Mouse (Mus musculus) forebrain, embryonic 13.5 days (tissue): ENCODE data around the gene Nrxn2. TPM values are rescaled to one million over a fixed set of nuclear protein-coding genes. Genes with fewer than 3 reads are reported as not detected.

Source experiments
- ATAC-seq: fragments of 200-750 bp; cut with Nextera tagmentation; 2 replicates; pipeline ENCODE4 v1.8.0; 2017
- H3K27ac ChIP-seq: fragments of 300-500 bp; sonication (generic); 2 replicates; pipeline ENCODE4 v1.5.1; 2015; ENCODE audit warnings: inconsistent platforms, mild to moderate bottlenecking, moderate library complexity
- H3K27me3 ChIP-seq: fragments of 300-500 bp; sonication (generic); 2 replicates; pipeline ENCODE4 v1.6.1; 2015; ENCODE audit warnings: mild to moderate bottlenecking, inconsistent platforms
- H3K36me3 ChIP-seq: fragments of 300-500 bp; sonication (generic); 2 replicates; pipeline ENCODE4 v1.6.1; 2015; ENCODE audit warnings: mild to moderate bottlenecking, inconsistent platforms; ENCODE audit not compliant: poor library complexity, severe bottlenecking
- H3K4me1 ChIP-seq: fragments of 300-500 bp; sonication (generic); 2 replicates; pipeline ENCODE4 v1.6.1; 2015; ENCODE audit warnings: inconsistent platforms
- H3K4me2 ChIP-seq: fragments of 300-500 bp; sonication (generic); 2 replicates; pipeline ENCODE4 v1.6.1; 2015; ENCODE audit warnings: inconsistent platforms, mild to moderate bottlenecking, moderate library complexity
- H3K4me3 ChIP-seq: fragments of 300-500 bp; sonication (generic); 2 replicates; pipeline ENCODE4 v1.5.1; 2015; ENCODE audit warnings: mild to moderate bottlenecking, inconsistent platforms
- H3K9ac ChIP-seq: fragments of 300-500 bp; sonication (generic); 2 replicates; pipeline ENCODE4 v1.6.1; 2015; ENCODE audit warnings: mild to moderate bottlenecking, inconsistent platforms
- H3K9me3 ChIP-seq: fragments of 300-500 bp; sonication (generic); replicated peaks from 2 replicates; pipeline ENCODE4 v1.6.1; 2016; ENCODE audit warnings: inconsistent platforms
- WGBS: fragments of 180-500 bp; shearing (Covaris S2); methylation state at CpG from one replicate; pipeline ENCODE4 v1.1.7; 2015; 5-methylcytosine and 5-hydroxymethylcytosine counted together
- polyA plus RNA-seq: library from polyadenylated mRNA; unstranded; fragments of >200 nt; fragmentation: Nextera tagmentation; extraction: Ambion mirVana; gene quantifications from 2 replicates; pipeline ENCODE4 v1.2.1, GENCODE M21; 2015

The Nrxn2 gene
- polyA plus RNA-seq, 1 experiment from 2014 or later: 16.9 TPM

GRCm38 (mm10) chr19:6518601-6519000 lies 100.1 kb downstream of the Nrxn2 start:
- 17% methylated on average over 5 of the region's 5 CpGs for WGBS
- ATAC-seq: peak; percentile 76
- H3K27me3 ChIP-seq: no peaks in the 10 kb centered on the region
- peaks cover 42% of the 10 kb centered on the region for H3K4me1 ChIP-seq
- peak overlapping the region; percentile 37 for H3K4me2 ChIP-seq
- peaks cover 92% of the 10 kb centered on the region for H3K36me3 ChIP-seq
- H3K4me3 ChIP-seq: no peak overlapping the region
- 0 out of 2 replicates have a peak overlapping the region, but pooled peaks have one; percentile 34 for H3K9ac ChIP-seq
- H3K9me3 ChIP-seq: no peaks in the 10 kb centered on the region
- H3K27ac ChIP-seq: peak overlapping the region; percentile 89

- 60% methylated on average over 2 of the region's 2 CpGs for WGBS
- H3K27ac ChIP-seq: peak overlapping the region; percentile 89
- H3K36me3 ChIP-seq: peaks cover 92% of the 10 kb centered on the region
- peak overlapping the region; percentile 37 for H3K4me2 ChIP-seq
- peaks cover 35% of the 10 kb centered on the region for H3K4me1 ChIP-seq
- H3K27me3 ChIP-seq: no peaks in the 10 kb centered on the region
- no peak overlapping the region for H3K9ac ChIP-seq
- no peak overlapping the region for H3K4me3 ChIP-seq
- peak; percentile 41 for ATAC-seq
- H3K9me3 ChIP-seq: no peaks in the 10 kb centered on the region
These were observed 101.0 kb downstream of the Nrxn2 start for GRCm38 (mm10) chr19:6519483-6519882.

GRCm38 (mm10) chr19:6521630-6522029 lies 103.1 kb downstream of the Nrxn2 start:
- H3K4me2 ChIP-seq: no peak overlapping the region
- no peaks in the 10 kb centered on the region for H3K27me3 ChIP-seq
- H3K4me3 ChIP-seq: no peak overlapping the region
- peaks cover 84% of the 10 kb centered on the region for H3K36me3 ChIP-seq
- no peak overlapping the region for H3K9ac ChIP-seq
- peaks cover 31% of the 10 kb centered on the region for H3K4me1 ChIP-seq
- no peaks in the 10 kb centered on the region for H3K9me3 ChIP-seq
- ATAC-seq: no peak
- WGBS: 94% methylated on average over 3 of the region's 3 CpGs
- no peak overlapping the region for H3K27ac ChIP-seq

GRCm38 (mm10) chr19:6522289-6522688 lies 103.8 kb downstream of the Nrxn2 start:
- H3K9me3 ChIP-seq: no peaks in the 10 kb centered on the region
- WGBS: 94% methylated on average over 14 of the region's 14 CpGs
- no peak overlapping the region for H3K9ac ChIP-seq
- H3K4me2 ChIP-seq: no peak overlapping the region
- no peak overlapping the region for H3K27ac ChIP-seq
- H3K4me3 ChIP-seq: no peak overlapping the region
- H3K4me1 ChIP-seq: peaks cover 29% of the 10 kb centered on the region
- H3K36me3 ChIP-seq: peaks cover 83% of the 10 kb centered on the region
- no peaks in the 10 kb centered on the region for H3K27me3 ChIP-seq
- no peak for ATAC-seq

- Histone ChIP-seq H3K27me3 (no peaks in the 10 kb centered on the region), H3K4me3 (no peak overlapping the region), H3K4me1 (peaks cover 21% of the 10 kb centered on the region), H3K9me3 (no peaks in the 10 kb centered on the region), H3K9ac (no peak overlapping the region), H3K36me3 (peaks cover 73% of the 10 kb centered on the region), H3K27ac (no peak overlapping the region), H3K4me2 (no peak overlapping the region)
- 82% methylated on average over 4 of the region's 4 CpGs for WGBS
- ATAC-seq: no peak
These were observed 106.5 kb downstream of the Nrxn2 start for GRCm38 (mm10) chr19:6525023-6525422.

GRCm38 (mm10) chr19:6526010-6526409 lies 107.5 kb downstream of the Nrxn2 start:
- Histone ChIP-seq H3K4me1 (peaks cover 27% of the 10 kb centered on the region), H3K36me3 (peaks cover 63% of the 10 kb centered on the region), H3K4me2 (no peak overlapping the region), H3K27ac (no peak overlapping the region), H3K27me3 (no peaks in the 10 kb centered on the region), H3K9me3 (no peaks in the 10 kb centered on the region), H3K4me3 (no peak overlapping the region), H3K9ac (no peak overlapping the region)
- WGBS: 95% methylated on average over 9 of the region's 9 CpGs
- no peak for ATAC-seq

GRCm38 (mm10) chr19:6527439-6527838 lies 108.9 kb downstream of the Nrxn2 start:
- no peak for ATAC-seq
- H3K27ac ChIP-seq: no peak overlapping the region

GRCm38 (mm10) chr19:6527839-6528531 lies 109.5 kb downstream of the Nrxn2 start:
- no peak for ATAC-seq
- H3K36me3 ChIP-seq: peaks cover 43% of the 10 kb centered on the region

More at GRCm38 (mm10) chr19:6527439-6527838, 108.9 kb downstream of the Nrxn2 start:
- Histone ChIP-seq H3K9me3 (no peaks in the 10 kb centered on the region), H3K36me3 (peaks cover 48% of the 10 kb centered on the region), H3K9ac (no peak overlapping the region), H3K4me2 (no peak overlapping the region), H3K27me3 (no peaks in the 10 kb centered on the region), H3K4me1 (peaks cover 41% of the 10 kb centered on the region), H3K4me3 (no peak overlapping the region)
- 94% methylated on average over 3 of the region's 3 CpGs for WGBS

GRCm38 (mm10) chr19:6529265-6529985 lies 110.9 kb downstream of the Nrxn2 start:
- no peak overlapping the region for H3K9ac ChIP-seq
- no peaks in the 10 kb centered on the region for H3K27me3 ChIP-seq
- H3K9me3 ChIP-seq: no peaks in the 10 kb centered on the region
- H3K4me3 ChIP-seq: 0 out of 2 replicates have a peak overlapping the region, but pooled peaks have one; percentile 24
- peaks cover 29% of the 10 kb centered on the region for H3K36me3 ChIP-seq
- ATAC-seq: peak; percentile 25; the same call in 1 of the 2 replicates
- H3K27ac ChIP-seq: peak overlapping the region; percentile 49
- WGBS: 56% methylated on average over 14 of the region's 14 CpGs
- peaks cover 58% of the 10 kb centered on the region for H3K4me1 ChIP-seq
- peak overlapping the region; percentile 48 for H3K4me2 ChIP-seq

More at GRCm38 (mm10) chr19:6527839-6528531, 109.5 kb downstream of the Nrxn2 start:
- Histone ChIP-seq H3K4me3 (no peak overlapping the region), H3K9me3 (no peaks in the 10 kb centered on the region), H3K27ac (no peak overlapping the region), H3K27me3 (no peaks in the 10 kb centered on the region), H3K4me2 (no peak overlapping the region), H3K9ac (no peak overlapping the region), H3K4me1 (peaks cover 47% of the 10 kb centered on the region)
- whole genome bisulfite sequencing: 83% methylated on average over 17 of the region's 17 CpGs

GRCm38 (mm10) chr19:6530359-6530758 lies 111.8 kb downstream of the Nrxn2 start:
- Histone ChIP-seq H3K27ac (peak overlapping the region; percentile 41; the same call in 1 of the 2 replicates), H3K4me2 (peak overlapping the region; percentile 48), H3K4me3 (peak overlapping the region; percentile 24), H3K4me1 (peaks cover 58% of the 10 kb centered on the region), H3K36me3 (peaks cover 24% of the 10 kb centered on the region), H3K9ac (peak overlapping the region; percentile 13; the same call in 1 of the 2 replicates), H3K27me3 (no peaks in the 10 kb centered on the region), H3K9me3 (no peaks in the 10 kb centered on the region)
- ATAC-seq: no peak
- 23% methylated on average over 13 of the region's 13 CpGs for WGBS

GRCm38 (mm10) chr19:6531011-6531631 lies 112.6 kb downstream of the Nrxn2 start:
- H3K27me3 ChIP-seq: no peaks in the 10 kb centered on the region
- peak; percentile 22; the same call in 1 of the 2 replicates for ATAC-seq
- peaks cover 20% of the 10 kb centered on the region for H3K36me3 ChIP-seq
- H3K9me3 ChIP-seq: no peaks in the 10 kb centered on the region
- peak overlapping the region; percentile 87 for H3K4me2 ChIP-seq
- H3K4me3 ChIP-seq: peak overlapping the region; percentile 49
- peak overlapping the region; percentile 87 for H3K27ac ChIP-seq
- under 1% methylated on average over 56 of the region's 56 CpGs for WGBS
- H3K9ac ChIP-seq: peak overlapping the region; percentile 82
- H3K4me1 ChIP-seq: peaks cover 58% of the 10 kb centered on the region
